Mouse (Mus musculus) hindbrain, embryonic 13.5 days (tissue): ENCODE data around the gene Btbd2. TPM values are rescaled to one million over a fixed set of nuclear protein-coding genes. Genes with fewer than 3 reads are reported as not detected.

Source experiments
- ATAC-seq: fragments of 200-750 bp; cut with Nextera tagmentation; 2 replicates; pipeline ENCODE4 v1.8.0; 2017; ENCODE audit warnings: moderate TSS enrichment; ENCODE audit not compliant: low FRiP score
- H3K27ac ChIP-seq: fragments of 300-500 bp; sonication (generic); 2 replicates; pipeline ENCODE4 v1.5.1; 2015; ENCODE audit warnings: inconsistent platforms, mild to moderate bottlenecking, moderate library complexity
- H3K27me3 ChIP-seq: fragments of 300-500 bp; sonication (generic); 2 replicates; pipeline ENCODE4 v1.6.1; 2015; ENCODE audit warnings: mild to moderate bottlenecking, inconsistent platforms
- H3K36me3 ChIP-seq: fragments of 300-500 bp; sonication (generic); 2 replicates; pipeline ENCODE4 v1.6.1; 2015; ENCODE audit warnings: mild to moderate bottlenecking, inconsistent platforms
- H3K4me1 ChIP-seq: fragments of 300-500 bp; sonication (generic); replicated peaks from 2 replicates; pipeline ENCODE4 v1.6.1; 2015; ENCODE audit warnings: inconsistent platforms
- H3K4me2 ChIP-seq: fragments of 300-500 bp; sonication (generic); 2 replicates; pipeline ENCODE4 v1.6.1; 2015; ENCODE audit warnings: inconsistent platforms, mild to moderate bottlenecking, moderate library complexity
- H3K4me3 ChIP-seq: fragments of 300-500 bp; sonication (generic); 2 replicates; pipeline ENCODE4 v1.5.1; 2015; ENCODE audit warnings: mild to moderate bottlenecking, inconsistent platforms
- H3K9ac ChIP-seq: fragments of 300-500 bp; sonication (generic); 2 replicates; pipeline ENCODE4 v1.6.1; 2015; ENCODE audit warnings: mild to moderate bottlenecking, inconsistent platforms
- H3K9me3 ChIP-seq: fragments of 300-500 bp; sonication (generic); 2 replicates; pipeline ENCODE4 v1.6.1; 2016; ENCODE audit warnings: inconsistent platforms
- WGBS: fragments of 180-500 bp; shearing (Covaris S2); methylation state at CpG from one replicate; pipeline ENCODE4 v1.1.7; 2015; 5-methylcytosine and 5-hydroxymethylcytosine counted together
- polyA plus RNA-seq: library from polyadenylated mRNA; unstranded; fragments of >200 nt; fragmentation: Nextera tagmentation; extraction: Ambion mirVana; gene quantifications from 2 replicates; pipeline ENCODE4 v1.2.1, GENCODE M21; 2015

Btbd2 gene
- polyA plus RNA-seq, 1 experiment from 2014 or later = 77.8 TPM

DNA sequence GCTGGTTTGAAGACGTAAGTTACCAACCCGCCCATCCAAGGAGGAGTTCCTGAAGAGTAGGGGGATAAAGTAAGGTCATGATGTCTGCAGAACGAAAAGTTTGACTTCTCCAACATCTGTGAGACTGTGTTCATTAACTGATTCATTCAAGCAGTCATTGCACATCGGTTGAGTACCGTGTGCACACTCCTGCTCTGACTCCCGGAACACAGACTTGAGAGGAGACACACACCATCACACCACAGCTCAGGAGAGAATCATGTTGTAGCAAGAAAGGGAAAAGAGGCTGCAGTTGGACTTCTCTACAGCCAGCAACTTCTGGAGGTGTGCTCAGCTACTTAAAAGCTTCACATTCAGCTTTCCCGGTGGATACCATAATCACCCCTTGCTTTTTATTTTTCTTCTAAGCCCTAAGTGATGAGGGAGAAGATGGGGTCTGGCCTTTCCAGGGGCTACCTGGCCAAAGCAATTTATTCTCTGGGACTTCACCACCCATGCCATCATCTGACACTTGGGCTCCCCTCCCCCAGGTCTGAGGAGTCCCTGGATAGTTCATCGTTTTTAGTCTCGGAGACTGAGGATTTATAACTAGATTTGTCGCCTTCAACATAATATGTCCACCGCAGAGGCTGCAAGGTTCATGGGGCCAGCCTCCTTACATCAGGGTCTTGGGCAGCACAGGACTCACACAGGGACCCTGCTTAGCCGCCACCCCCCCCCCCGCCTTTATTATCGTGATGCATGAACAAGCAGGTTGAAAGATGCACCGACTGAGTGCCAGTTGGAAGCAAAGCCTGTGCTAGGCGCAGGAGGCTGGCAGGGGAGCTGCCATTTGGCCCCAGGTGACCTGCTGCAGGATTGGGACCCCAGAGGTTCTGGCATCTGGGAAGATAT, 35.8 kb downstream of the Btbd2 start:
- Histone ChIP-seq H3K9me3 (no peaks in the 10 kb centered on the region), H3K27ac (peak overlapping the region; percentile 96), H3K4me2 (peak overlapping the region; percentile 68), H3K9ac (peak overlapping the region; percentile 69), H3K36me3 (peaks cover 4% of the 10 kb centered on the region), H3K27me3 (no peaks in the 10 kb centered on the region), H3K4me1 (peaks cover 38% of the 10 kb centered on the region), H3K4me3 (peak overlapping the region; percentile 81)
- ATAC-seq = no peak
- WGBS = 58% methylated on average over 16 of the region's 16 CpGs

DNA sequence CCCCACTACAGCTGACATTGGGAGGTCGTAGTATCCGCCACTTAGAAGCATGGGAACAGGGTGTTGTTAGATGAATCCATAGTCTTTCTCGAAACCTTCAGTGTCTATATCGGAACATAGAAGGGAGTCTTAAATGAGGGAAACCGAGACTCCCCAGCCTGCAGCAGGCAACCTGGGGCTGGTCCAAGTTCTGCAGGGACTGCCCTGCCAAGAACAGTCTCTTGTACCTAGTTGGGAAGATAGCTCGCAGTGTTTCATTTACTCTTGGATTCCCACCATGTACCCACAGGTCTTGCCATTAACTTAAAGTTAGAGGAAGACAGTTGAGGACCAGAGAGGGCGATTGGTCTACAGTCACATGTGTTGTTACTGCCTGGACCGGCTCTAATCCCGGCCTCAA, 36.5 kb downstream of the Btbd2 start:
- WGBS = 87% methylated on average over 9 of the region's 9 CpGs
- peaks cover 11% of the 10 kb centered on the region for H3K36me3 ChIP-seq

DNA sequence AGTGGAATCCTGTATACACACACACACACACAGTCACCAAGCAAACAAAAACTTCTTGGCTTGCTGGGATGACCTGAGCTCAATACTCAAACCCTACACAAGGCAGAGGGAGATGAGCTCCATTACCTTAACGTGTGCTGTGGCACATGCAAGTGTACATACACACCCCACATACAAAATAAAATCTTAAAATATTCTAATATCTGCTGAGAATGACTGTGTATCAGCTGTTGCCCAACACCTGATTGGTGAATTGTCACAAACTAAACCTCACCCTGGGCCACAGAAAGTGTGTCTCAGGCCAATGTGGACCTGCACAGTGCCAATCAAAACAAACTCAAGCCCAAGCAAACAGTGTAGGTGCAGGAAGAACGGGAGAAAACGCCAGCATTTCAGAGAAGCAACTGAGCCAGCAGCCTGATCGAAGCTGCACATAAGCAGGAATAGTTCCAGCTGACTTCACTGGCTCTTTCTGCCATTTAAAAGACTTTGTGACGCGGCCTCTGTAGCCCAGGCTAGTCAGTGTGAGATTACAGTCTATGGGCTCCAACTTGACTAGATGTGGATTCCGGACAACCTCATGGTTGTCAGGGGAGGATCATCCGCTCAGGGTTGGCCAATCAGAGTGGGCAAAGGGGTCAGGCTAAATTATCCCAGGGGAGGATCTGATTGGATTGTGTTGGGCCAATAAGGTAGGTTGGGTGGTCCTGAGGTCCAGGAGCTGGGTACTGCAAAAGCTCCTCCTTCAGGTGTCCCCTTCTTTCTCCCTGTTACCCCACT, 37.2 kb downstream of the Btbd2 start:
- no peak overlapping the region for H3K27ac ChIP-seq
- peaks cover 25% of the 10 kb centered on the region for H3K4me1 ChIP-seq
- H3K9me3 ChIP-seq = no peaks in the 10 kb centered on the region
- no peaks in the 10 kb centered on the region for H3K27me3 ChIP-seq
- no peak overlapping the region for H3K4me3 ChIP-seq
- 37% methylated on average over 8 of the region's 8 CpGs for WGBS
- H3K9ac ChIP-seq = no peak overlapping the region
- H3K36me3 ChIP-seq = peaks cover 18% of the 10 kb centered on the region
- no peak for ATAC-seq
- H3K4me2 ChIP-seq = no peak overlapping the region

More for the DNA sequence above, 36.5 kb downstream of the Btbd2 start:
- H3K4me2 ChIP-seq = no peak overlapping the region
- no peak overlapping the region for H3K27ac ChIP-seq
- no peak overlapping the region for H3K9ac ChIP-seq
- no peak for ATAC-seq
- H3K9me3 ChIP-seq = no peaks in the 10 kb centered on the region
- H3K4me1 ChIP-seq = peaks cover 32% of the 10 kb centered on the region
- H3K27me3 ChIP-seq = no peaks in the 10 kb centered on the region
- no peak overlapping the region for H3K4me3 ChIP-seq

DNA sequence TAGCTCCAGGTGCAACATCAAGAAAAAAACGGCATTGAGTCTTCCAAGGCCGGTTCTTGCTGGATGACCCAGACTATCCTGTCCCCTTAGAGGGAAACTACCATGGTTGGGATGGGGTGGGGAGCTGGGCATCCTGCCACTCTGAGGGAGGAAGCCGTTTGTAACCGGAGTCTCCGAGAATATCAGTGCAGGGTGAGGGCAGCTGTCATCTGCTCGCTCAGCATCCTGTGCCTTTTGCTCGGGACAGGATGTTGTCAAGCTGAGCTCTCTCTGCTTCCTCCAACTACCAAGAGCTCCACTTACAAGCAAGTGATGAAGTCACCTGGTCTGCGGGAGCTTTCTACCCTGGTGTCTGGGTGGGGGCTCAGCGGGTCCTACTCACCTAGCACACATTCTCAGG, 38.7 kb downstream of the Btbd2 start:
- no peak for ATAC-seq

DNA sequence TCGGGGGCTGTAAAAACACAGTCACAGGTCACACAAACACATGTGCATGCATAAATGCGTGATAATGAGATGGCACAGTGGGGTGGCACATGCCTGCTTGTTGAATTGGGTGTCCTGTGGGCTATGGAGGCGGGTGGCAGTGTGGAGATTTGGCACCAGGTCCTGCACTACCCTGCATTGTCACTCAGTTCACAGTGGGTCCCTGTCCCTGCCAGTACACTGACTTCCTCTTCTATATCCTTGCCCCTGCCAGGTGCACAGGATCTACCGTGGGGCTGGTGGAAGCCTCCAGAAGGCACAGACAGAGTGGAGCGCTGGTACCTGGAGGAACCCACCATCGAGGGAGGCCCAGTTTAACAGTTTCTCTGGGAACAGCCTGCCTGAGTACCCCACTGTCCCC, 42.5 kb downstream of the Btbd2 start:
- ATAC-seq = no peak
- Histone ChIP-seq H3K27ac (no peak overlapping the region), H3K27me3 (no peaks in the 10 kb centered on the region), H3K36me3 (peaks cover 58% of the 10 kb centered on the region), H3K4me2 (no peak overlapping the region), H3K9me3 (no peaks in the 10 kb centered on the region), H3K4me3 (no peak overlapping the region), H3K9ac (0 out of 2 replicates have a peak overlapping the region, but pooled peaks have one; percentile 15), H3K4me1 (peaks cover 4% of the 10 kb centered on the region; the same call in 1 of the 2 replicates)
- 92% methylated on average over 6 of the region's 6 CpGs for WGBS

More for the DNA sequence above, 38.7 kb downstream of the Btbd2 start:
- 69% methylated on average over 9 of the region's 9 CpGs for WGBS
- H3K27ac ChIP-seq = no peak overlapping the region
- H3K4me1 ChIP-seq = peaks cover 10% of the 10 kb centered on the region
- H3K9me3 ChIP-seq = no peaks in the 10 kb centered on the region
- no peak overlapping the region for H3K4me3 ChIP-seq
- no peak overlapping the region for H3K9ac ChIP-seq
- H3K27me3 ChIP-seq = no peaks in the 10 kb centered on the region
- H3K4me2 ChIP-seq = no peak overlapping the region
- peaks cover 33% of the 10 kb centered on the region for H3K36me3 ChIP-seq

DNA sequence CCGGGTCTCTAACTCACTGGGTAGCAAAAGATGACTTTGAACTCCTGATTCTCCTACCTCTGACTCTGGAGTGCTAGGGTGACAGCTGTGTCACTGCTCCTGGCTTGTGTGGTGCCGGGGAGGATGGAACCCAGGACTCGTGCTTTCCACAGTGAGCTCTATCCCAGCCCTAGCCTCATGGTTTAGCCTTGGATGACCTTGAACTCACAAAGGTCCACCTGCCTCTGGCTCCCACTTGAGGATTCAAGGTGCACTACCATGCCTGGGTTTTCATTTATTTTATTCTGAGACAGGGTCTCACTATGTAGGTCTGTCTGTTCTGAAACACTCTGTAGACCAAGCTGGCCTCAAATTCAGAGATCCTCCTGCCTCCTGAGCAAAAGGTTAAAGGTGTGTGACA, 43.0 kb downstream of the Btbd2 start:
- WGBS = 87% methylated on average over 3 of the region's 3 CpGs
- Histone ChIP-seq H3K27me3 (no peaks in the 10 kb centered on the region), H3K27ac (no peak overlapping the region), H3K9me3 (no peaks in the 10 kb centered on the region), H3K9ac (no peak overlapping the region), H3K4me3 (no peak overlapping the region), H3K4me2 (no peak overlapping the region), H3K36me3 (peaks cover 63% of the 10 kb centered on the region), H3K4me1 (peaks cover 4% of the 10 kb centered on the region; the same call in 1 of the 2 replicates)
- ATAC-seq = no peak

DNA sequence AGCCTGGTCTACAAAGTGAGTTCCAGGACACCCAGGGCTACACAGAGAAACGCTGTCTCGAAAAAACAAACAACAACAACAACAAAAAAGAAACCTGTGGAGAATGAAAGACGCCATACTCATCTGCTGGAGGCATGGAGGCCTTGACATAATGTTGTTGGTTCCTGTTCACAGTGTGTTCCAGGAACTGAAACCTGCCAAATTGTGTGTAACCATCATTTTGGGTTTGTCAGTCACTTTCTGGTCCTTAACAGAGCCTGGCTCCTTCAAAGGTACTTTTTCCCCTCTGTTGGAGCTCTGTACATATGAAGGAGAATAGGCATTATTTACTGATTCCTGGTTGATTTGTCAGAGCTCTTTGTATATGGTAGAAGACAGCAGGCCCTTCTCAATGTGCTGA, 45.0 kb downstream of the Btbd2 start:
- Histone ChIP-seq H3K27me3 (no peaks in the 10 kb centered on the region), H3K36me3 (peaks cover 83% of the 10 kb centered on the region), H3K4me2 (no peak overlapping the region), H3K4me3 (no peak overlapping the region), H3K27ac (no peak overlapping the region), H3K4me1 (peaks cover 4% of the 10 kb centered on the region; the same call in 1 of the 2 replicates), H3K9me3 (no peaks in the 10 kb centered on the region), H3K9ac (no peak overlapping the region)
- 94% methylated on average over 3 of the region's 3 CpGs for WGBS
- ATAC-seq = no peak

DNA sequence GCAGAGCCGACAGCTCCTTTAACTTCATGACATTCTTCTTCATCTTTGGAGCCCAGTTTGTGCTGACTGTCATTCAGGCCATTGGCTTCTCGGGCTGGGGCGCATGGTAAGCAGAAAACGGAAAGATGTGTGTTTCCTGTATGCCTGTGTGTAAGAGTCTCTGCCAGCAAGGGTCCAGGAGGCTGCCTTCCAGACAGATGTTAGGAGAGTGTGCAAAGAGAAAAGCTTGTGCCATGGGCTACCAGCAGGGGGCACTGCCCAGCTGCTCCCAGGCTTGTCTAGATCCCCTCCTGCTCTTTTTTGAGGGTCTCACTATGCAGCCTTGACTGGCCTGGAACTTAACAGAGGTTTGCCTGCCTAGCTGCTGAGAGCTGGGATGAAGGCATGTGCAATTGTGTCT, 45.8 kb downstream of the Btbd2 start:
- Histone ChIP-seq H3K9me3 (no peaks in the 10 kb centered on the region), H3K9ac (no peak overlapping the region), H3K27me3 (no peaks in the 10 kb centered on the region), H3K4me2 (no peak overlapping the region), H3K4me3 (no peak overlapping the region), H3K36me3 (peaks cover 87% of the 10 kb centered on the region), H3K4me1 (peaks cover 4% of the 10 kb centered on the region; the same call in 1 of the 2 replicates), H3K27ac (no peak overlapping the region)
- 81% methylated on average over 4 of the region's 4 CpGs for WGBS
- no peak for ATAC-seq

DNA sequence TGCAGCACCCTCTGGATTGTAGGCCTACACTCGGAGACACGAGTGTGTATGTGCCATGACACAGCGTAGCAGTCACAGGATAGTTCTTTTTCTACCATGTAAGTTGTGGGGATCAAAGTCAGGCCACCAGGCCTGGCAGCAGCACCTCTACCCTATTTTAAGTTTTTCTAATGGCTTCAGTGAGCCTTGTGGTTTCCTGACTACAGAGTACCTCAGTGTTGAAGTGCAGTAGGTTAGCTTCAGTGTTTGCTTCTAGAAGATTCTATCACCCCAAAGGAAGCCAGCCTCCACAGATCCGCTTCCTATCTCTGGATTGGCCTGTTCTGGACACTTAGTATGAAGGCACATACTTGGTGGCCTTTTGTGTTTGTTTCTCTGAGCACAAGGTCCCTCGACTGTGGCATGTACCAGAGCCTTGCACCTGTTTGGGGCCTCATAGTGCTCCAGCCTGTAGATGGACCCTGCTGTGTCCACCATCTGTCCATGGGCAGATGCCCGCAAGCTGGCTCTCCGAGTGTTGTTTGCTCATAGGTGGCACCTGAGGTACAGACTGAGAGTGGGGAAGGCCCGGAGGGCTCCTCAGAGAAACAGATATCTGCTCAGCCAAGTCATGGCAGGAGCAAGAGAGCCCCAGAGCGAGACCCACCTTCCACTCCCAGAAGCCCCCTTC, 46.6 kb downstream of the Btbd2 start:
- no peak for ATAC-seq
- Histone ChIP-seq H3K36me3 (peaks cover 81% of the 10 kb centered on the region), H3K27ac (no peak overlapping the region), H3K4me3 (no peak overlapping the region), H3K9ac (peak overlapping the region; percentile 35; the same call in 1 of the 2 replicates), H3K27me3 (no peaks in the 10 kb centered on the region), H3K4me2 (no peak overlapping the region), H3K4me1 (peaks cover 4% of the 10 kb centered on the region; the same call in 1 of the 2 replicates), H3K9me3 (no peaks in the 10 kb centered on the region)
- 95% methylated on average over 9 of the region's 9 CpGs for WGBS

DNA sequence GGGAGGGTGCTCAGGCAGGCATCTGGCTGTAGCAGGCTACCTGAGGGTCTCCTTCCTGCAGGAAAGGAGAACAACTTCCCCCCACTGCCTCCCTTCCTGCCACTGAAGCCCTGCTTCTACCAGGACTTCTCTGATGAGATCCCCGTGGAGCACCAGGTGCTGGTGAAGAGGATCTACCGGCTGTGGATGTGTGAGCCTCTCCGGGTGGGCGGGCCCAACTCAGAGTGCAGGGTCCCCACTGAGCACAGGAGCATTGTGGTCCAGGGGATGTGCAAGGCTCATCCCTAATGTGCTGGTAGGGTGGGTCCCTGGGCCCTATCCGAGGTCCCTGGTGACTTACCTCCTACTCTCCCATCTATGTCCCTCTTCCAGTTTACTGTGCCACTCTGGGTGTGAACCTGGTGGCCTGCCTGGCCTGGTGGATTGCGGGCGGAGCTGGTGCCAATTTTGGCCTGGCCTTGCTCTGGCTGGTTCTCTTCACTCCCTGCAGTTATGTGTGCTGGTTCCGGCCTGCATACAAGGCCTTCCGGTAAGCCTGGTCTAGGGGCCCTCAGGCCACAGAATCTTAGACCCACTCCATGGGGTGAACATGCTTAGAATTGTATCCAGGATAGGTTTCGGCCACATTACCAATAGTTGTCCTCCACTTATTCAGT, 47.5 kb downstream of the Btbd2 start:
- H3K9ac ChIP-seq = no peak overlapping the region; the same call in 1 of the 2 replicates
- H3K27me3 ChIP-seq = no peaks in the 10 kb centered on the region
- no peak overlapping the region for H3K4me3 ChIP-seq
- no peak overlapping the region for H3K4me2 ChIP-seq
- H3K4me1 ChIP-seq = peaks cover 6% of the 10 kb centered on the region
- no peak overlapping the region for H3K27ac ChIP-seq
- ATAC-seq = no peak
- H3K36me3 ChIP-seq = peaks cover 72% of the 10 kb centered on the region
- WGBS = 93% methylated on average over 10 of the region's 10 CpGs
- no peaks in the 10 kb centered on the region for H3K9me3 ChIP-seq

DNA sequence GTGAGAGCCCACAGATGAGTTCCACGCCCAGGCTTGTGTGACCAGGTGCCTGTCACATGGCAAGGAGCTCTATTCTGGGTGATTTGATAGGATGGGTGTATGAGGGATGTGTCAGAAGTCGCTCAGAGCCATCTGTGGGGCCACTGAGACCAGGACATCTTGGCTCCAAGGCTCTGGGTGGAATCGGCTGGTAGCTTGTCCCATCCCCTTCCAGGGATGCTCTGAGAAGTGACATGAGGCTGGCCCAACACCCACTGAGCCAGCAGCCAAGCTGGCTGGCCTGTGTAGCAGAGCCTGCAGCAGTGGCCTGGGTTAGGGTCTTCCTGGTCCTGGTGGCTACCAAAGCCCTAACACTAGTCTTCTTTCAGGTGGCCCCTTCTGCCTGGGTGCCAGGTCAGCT, 48.4 kb downstream of the Btbd2 start:
- peaks cover 16% of the 10 kb centered on the region for H3K4me1 ChIP-seq
- H3K27me3 ChIP-seq = no peaks in the 10 kb centered on the region
- no peaks in the 10 kb centered on the region for H3K9me3 ChIP-seq
- WGBS = 90% methylated on average over 3 of the region's 3 CpGs
- H3K27ac ChIP-seq = no peak overlapping the region
- H3K4me3 ChIP-seq = no peak overlapping the region
- H3K36me3 ChIP-seq = peaks cover 63% of the 10 kb centered on the region
- no peak overlapping the region for H3K4me2 ChIP-seq
- no peak overlapping the region for H3K9ac ChIP-seq
- ATAC-seq = no peak
